Mouse (Mus musculus): ENCODE measurements at regions not wholly inside any gene's neighbourhood (a gene's known extent, or its start where the extent isn't known, plus 50 kb on each side); places are given as distances from the start of the nearest gene placed in this dataset.

- no peak for DNase-seq (ENCODE audit: extremely low spot score)
These were observed 99.8 kb downstream of the Lrrn1 start for GRCm38 (mm10) chr6:107629376-107629775.

- no peak for DNase-seq (ENCODE audit: extremely low spot score)
These were observed 116.2 kb downstream of the Lrrn1 start for GRCm38 (mm10) chr6:107645751-107646150.

GRCm38 (mm10) chr6:107653840-107654523 is 124.4 kb downstream of the Lrrn1 start:
- peak; percentile 15 for DNase-seq (ENCODE audit: extremely low spot score)

- DNase-seq (ENCODE audit: extremely low spot score), result no peak
These were observed 128.2 kb downstream of the Lrrn1 start for GRCm38 (mm10) chr6:107657805-107658204.

GRCm38 (mm10) chr6:107661009-107661764 is 131.6 kb downstream of the Lrrn1 start:
- no peak for DNase-seq (ENCODE audit: extremely low spot score)

- no peak for DNase-seq (ENCODE audit: extremely low spot score)
These were observed 169.7 kb downstream of the Lrrn1 start for GRCm38 (mm10) chr6:107699298-107699697.

- DNase-seq (ENCODE audit: extremely low spot score), result no peak
These were observed 178.6 kb downstream of the Lrrn1 start for GRCm38 (mm10) chr6:107708185-107708584.

- DNase-seq (ENCODE audit: extremely low spot score), result no peak
These were observed 179.0 kb downstream of the Lrrn1 start for GRCm38 (mm10) chr6:107708608-107709007.

- no peak for DNase-seq (ENCODE audit: extremely low spot score)
These were observed 180.8 kb downstream of the Lrrn1 start for GRCm38 (mm10) chr6:107710360-107710759.

- no peak for DNase-seq (ENCODE audit: extremely low spot score)
These were observed 181.9 kb downstream of the Lrrn1 start for GRCm38 (mm10) chr6:107711181-107712087.

- peak; percentile 24 for DNase-seq (ENCODE audit: extremely low spot score)
These were observed 183.5 kb downstream of the Lrrn1 start for GRCm38 (mm10) chr6:107713051-107713450.

- DNase-seq (ENCODE audit: extremely low spot score), result no peak
These were observed 187.6 kb downstream of the Lrrn1 start for GRCm38 (mm10) chr6:107717194-107717593.

- DNase-seq (ENCODE audit: extremely low spot score), result no peak
These were observed 200.7 kb downstream of the Lrrn1 start for GRCm38 (mm10) chr6:107730294-107730693.

- no peak for DNase-seq (ENCODE audit: extremely low spot score)
These were observed 205.2 kb downstream of the Lrrn1 start for GRCm38 (mm10) chr6:107734773-107735172.

- no peak for DNase-seq (ENCODE audit: extremely low spot score)
These were observed 219.7 kb downstream of the Lrrn1 start for GRCm38 (mm10) chr6:107749111-107749736.

- no peak for DNase-seq (ENCODE audit: extremely low spot score)
These were observed 220.2 kb downstream of the Lrrn1 start for GRCm38 (mm10) chr6:107749794-107750193.

GRCm38 (mm10) chr6:107752156-107752555 is 222.6 kb downstream of the Lrrn1 start:
- no peak for DNase-seq (ENCODE audit: extremely low spot score)

- DNase-seq (ENCODE audit: extremely low spot score), result no peak
These were observed 225.6 kb downstream of the Lrrn1 start for GRCm38 (mm10) chr6:107755158-107755557.

- no peak for DNase-seq (ENCODE audit: extremely low spot score)
These were observed 241.4 kb downstream of the Lrrn1 start for GRCm38 (mm10) chr6:107770834-107771470.

- DNase-seq (ENCODE audit: extremely low spot score), result no peak
These were observed 255.4 kb downstream of the Lrrn1 start for GRCm38 (mm10) chr6:107784998-107785397.

GRCm38 (mm10) chr6:107788224-107788893 is 258.8 kb downstream of the Lrrn1 start:
- DNase-seq (ENCODE audit: extremely low spot score), result no peak

Measured in embryo, embryonic 9.5 days (tissue).